ENCODE assay signal across 27 mouse cellular contexts in the genomic region with DNA sequence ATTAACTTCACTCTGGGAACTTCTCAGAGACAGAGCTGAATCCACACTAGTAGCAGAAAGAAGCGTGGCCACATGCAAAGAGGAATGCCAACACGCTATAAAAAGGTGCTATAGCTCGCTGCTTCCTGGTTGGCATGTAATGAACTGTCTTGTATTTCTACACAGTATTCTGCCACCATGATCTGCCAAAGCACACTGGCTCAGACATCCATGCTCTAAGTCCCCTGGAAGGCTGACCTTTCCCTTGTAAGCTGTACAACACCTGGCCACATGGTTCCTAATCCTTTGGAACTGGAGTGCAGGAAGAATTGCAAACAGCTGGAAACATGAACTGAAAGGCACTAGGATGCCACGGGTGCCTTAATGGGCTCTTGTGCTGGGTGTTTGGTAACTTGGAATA.
A peak's percentile ranks its signal among the peaks of the same experiment; 100 is the strongest.
DNase-seq lines count a peak whose midpoint lies in the region; TF ChIP-seq lines count a peak whose summit lies in the region.
"Had no signal": no experiment of that assay in that cellular context is flagged by ENCODE, and none has a peak within 500 bp of the region (broad histone marks: within the 10 kb centered on the region; RNA-seq: fewer than 3 reads in every experiment).

No protein-coding gene starts in this region.

- H3K27ac ChIP-seq in gastrocnemius, adult 2 months: peak overlapping the region; percentile 24; the same call in 1 of the 2 replicates
- peak overlapping the region; percentile 70 for H3K27ac ChIP-seq in left cerebral cortex, adult 2 months
- H3K27ac ChIP-seq: embryonic facial prominence, embryonic 15.5 days; hindbrain, embryonic 10.5 days; hindbrain, embryonic 15.5 days; intestine, embryonic 15.5 days; limb, embryonic 15.5 days; liver, embryonic 13.5 days; midbrain, embryonic 13.5 days; stomach, postnatal 0 days had no signal

- intact Hi-C loops in gastrocnemius, adult 2 months (cut with DNase I): loop anchor here (5.0 kb wide), 3 partner anchors 63 to 83 kb away; no protein-coding TSS in a partner anchor
- intact Hi-C loops in left cerebral cortex, adult 2 months (cut with DNase I): no loop called here
- intact Hi-C loops in left cerebral cortex, postnatal 10 days (cut with DNase I): no loop called here

- no peak overlapping the region for H3K4me3 ChIP-seq in gastrocnemius, adult 2 months
- no peak overlapping the region for H3K4me3 ChIP-seq in left cerebral cortex, adult 2 months
- H3K4me3 ChIP-seq: embryonic facial prominence, embryonic 15.5 days; hindbrain, embryonic 10.5 days; hindbrain, embryonic 15.5 days; intestine, embryonic 15.5 days; limb, embryonic 15.5 days; liver, embryonic 13.5 days; megakaryocyte, embryonic 14.5 days; midbrain, embryonic 13.5 days had no signal

- no peak for TF ChIP-seq CTCF in gastrocnemius, adult 2 months (IDR thresholded peaks at IDR 0.05)
- no peak for TF ChIP-seq CTCF in left cerebral cortex, adult 2 months (IDR thresholded peaks at IDR 0.05)

- peak; percentile 4 for DNase-seq in embryo, embryonic 11 days
- no peak for DNase-seq in embryo, embryonic 9.5 days (ENCODE audit: extremely low spot score)
- DNase-seq in gastrocnemius, adult 2 months: peak; percentile 56
- no peak for DNase-seq in gastrocnemius, postnatal 4 days (ENCODE audit: low spot score in 2 of 2)
- DNase-seq in left cerebral cortex, adult 2 months (ENCODE audit: extremely low spot score in 1 of 2, low spot score in 2 of 2): no peak
- no peak for DNase-seq in left cerebral cortex, postnatal 10 days (ENCODE audit: extremely low spot score in 1 of 2, low spot score in 2 of 2)
- DNase-seq in gonadal fat pad, adult 2 months (ENCODE audit: low read depth): peak; percentile 81
- no peak for DNase-seq in retina, embryonic 14.5 days (ENCODE audit: low spot score)
- DNase-seq: adrenal gland, adult 8-10 months; cerebellum, adult 8-10 months; cerebellum, postnatal 25 days; heart, postnatal 14 days; kidney, adult 9 months; kidney, postnatal 10 days; liver, embryonic 13.5 days; lung, adult 18-20 months; lung, postnatal 4 days; thymus, adult 18-20 months; thymus, postnatal 25 days had no signal

Comparison
In these comparisons a context has a peak if more than half of its experiments do, and no peak if none do; other contexts are left out.
1. DNase-seq: peak in embryo, embryonic 11 days (single experiment), gastrocnemius, adult 2 months (single experiment) and gonadal fat pad, adult 2 months (single experiment); none in embryo, embryonic 9.5 days (single experiment), gastrocnemius, postnatal 4 days (0 of 2), left cerebral cortex, adult 2 months (0 of 2), left cerebral cortex, postnatal 10 days (0 of 2) and retina, embryonic 14.5 days (single experiment).